Mouse (Mus musculus): Measurements from ENCODE around the gene Cideb. TPM values are rescaled to one million over a fixed set of nuclear protein-coding genes. Genes with fewer than 3 reads are reported as not detected.
A peak's percentile ranks its signal among the peaks of the same experiment; 100 is the strongest.

Gene Cideb
- polyA plus RNA-seq (2014; fragmentation: Nextera tagmentation; extraction: Ambion mirVana), result not detected in 2 replicates

DNA sequence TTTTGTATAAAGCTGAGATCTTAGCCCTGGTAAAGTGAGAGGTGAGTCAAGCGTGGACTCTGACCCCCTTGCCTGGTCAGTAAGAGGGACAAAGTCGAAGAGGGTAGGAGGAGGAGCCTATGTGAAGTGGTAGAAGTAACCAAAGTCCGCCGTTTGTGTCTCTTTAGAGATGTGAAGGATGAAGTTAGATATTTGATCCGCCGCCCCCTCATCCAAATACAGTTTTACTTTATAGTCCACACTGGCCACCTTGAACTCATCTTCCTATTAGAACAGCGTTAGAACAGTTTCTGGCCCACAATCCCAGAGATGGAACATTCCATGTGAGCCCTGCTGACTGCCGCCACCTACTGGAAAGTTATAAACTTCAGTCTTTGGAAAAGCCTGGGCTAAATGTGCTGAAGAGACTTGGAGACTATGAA is at the start of gene Cideb:
TSS of gene Cideb (minus strand) at position 96 of the 422 bp plus-strand sequence.
- no peak for ATAC-seq (ENCODE audit: low FRiP score)
- H3K4me2 ChIP-seq (replicated peaks), result 0 out of 2 replicates have a peak within 1 kb of the TSS, but pooled peaks have one; percentile 2

DNA sequence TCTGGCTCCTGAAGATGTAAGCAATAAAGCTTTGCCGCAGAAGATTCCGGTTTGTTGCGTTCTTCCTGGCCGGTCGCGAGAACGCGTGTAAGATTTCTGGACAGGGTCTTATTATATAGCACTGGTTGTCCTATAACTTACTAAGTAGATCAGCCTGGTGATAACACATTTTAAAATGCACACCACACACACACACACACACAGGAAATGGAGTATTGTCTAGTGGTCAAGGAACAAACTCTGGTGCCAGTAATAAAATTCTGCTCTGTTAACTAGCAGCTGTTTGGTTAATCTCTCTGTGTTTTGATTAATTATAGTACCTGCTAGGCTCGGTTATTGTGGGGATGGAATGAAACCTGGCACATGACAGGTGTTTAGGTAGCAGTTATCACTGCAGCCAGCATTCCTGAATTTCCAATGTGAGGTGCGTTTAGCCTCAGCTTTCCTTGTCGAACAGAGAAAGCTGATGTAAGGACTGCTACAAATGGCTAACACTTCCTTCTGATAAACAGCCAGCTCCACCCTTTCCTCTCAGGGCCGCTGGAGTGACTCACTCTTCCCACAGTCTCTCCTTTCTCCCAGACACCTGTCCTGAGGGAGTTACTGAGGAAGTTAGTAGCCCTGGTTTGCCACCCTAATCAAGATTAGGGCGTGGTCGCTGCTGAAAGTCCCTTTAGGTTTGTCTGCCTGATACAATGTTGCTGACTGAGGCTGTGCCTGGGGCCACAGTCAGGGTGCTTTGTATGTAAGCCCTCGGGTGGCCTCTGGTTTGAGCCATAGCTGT is 37.3 kb upstream of the Cideb start:
- DNase-seq (ENCODE audit: low spot score), result no peak
- Histone ChIP-seq H3K9ac (no peak overlapping the region), H3K4me1 (replicated peaks; ENCODE audit: control insufficient read depth, insufficient read depth, low read length) (no peaks in the 10 kb centered on the region), H3K4me3 (replicated peaks; ENCODE audit: low read length) (no peak overlapping the region), H3K4me2 (replicated peaks) (no peak overlapping the region), H3K27ac (no peak overlapping the region), H3K27me3 (ENCODE audit: control insufficient read depth, insufficient read depth, low read length) (peaks cover 5% of the 10 kb centered on the region; the same call in 1 of the 2 replicates), H3K9me3 (ENCODE audit: control insufficient read depth, low read length) (no peaks in the 10 kb centered on the region), H3K36me3 (replicated peaks; ENCODE audit: control insufficient read depth, insufficient read depth) (no peaks in the 10 kb centered on the region)
- no peak for ATAC-seq (ENCODE audit: low FRiP score)
- 89% methylated on average over 14 of the region's 15 CpGs for WGBS

More for the DNA sequence above, at the start of gene Cideb:
- no peak within 1 kb of the TSS for H3K27ac ChIP-seq
- 24% methylated on average over 8 of the region's 8 CpGs for WGBS
- peaks cover 15% of the 10 kb centered on the region for H3K4me1 ChIP-seq (replicated peaks; ENCODE audit: control insufficient read depth, insufficient read depth, low read length)
- no peak within 1 kb of the TSS for H3K9ac ChIP-seq
- peaks cover 15% of the 10 kb centered on the region for H3K27me3 ChIP-seq (ENCODE audit: control insufficient read depth, insufficient read depth, low read length)
- peaks cover 37% of the 10 kb centered on the region for H3K36me3 ChIP-seq (replicated peaks; ENCODE audit: control insufficient read depth, insufficient read depth)
- DNase-seq (ENCODE audit: low spot score), result peak; percentile 78
- H3K4me3 ChIP-seq (replicated peaks; ENCODE audit: low read length), result no peak within 1 kb of the TSS
- H3K9me3 ChIP-seq (ENCODE audit: control insufficient read depth, low read length), result no peaks in the 10 kb centered on the region

DNA sequence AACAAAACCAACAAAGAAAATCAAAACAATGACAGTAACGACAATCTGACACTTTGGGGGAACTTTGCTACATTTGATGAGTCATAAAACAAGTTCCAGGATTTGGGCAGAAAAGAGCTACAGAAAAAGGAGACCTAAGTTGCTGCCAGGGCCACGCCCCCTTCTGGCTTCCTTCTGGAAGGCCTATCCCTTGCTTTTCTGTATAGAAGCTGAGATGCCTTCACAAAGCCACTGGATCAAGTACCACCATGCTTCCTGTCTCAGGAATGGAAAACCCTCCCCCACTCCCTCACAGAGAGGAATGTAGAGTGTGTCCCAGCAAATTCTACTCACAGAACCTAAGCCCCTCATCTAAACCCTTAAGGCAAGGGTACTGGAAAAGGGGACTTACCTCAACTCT is 35.7 kb upstream of the Cideb start:
- H3K27me3 ChIP-seq (ENCODE audit: control insufficient read depth, insufficient read depth, low read length), result peaks cover 21% of the 10 kb centered on the region
- H3K4me2 ChIP-seq (replicated peaks), result no peak overlapping the region
- no peaks in the 10 kb centered on the region for H3K9me3 ChIP-seq (ENCODE audit: control insufficient read depth, low read length)
- H3K9ac ChIP-seq, result no peak overlapping the region
- no peaks in the 10 kb centered on the region for H3K36me3 ChIP-seq (replicated peaks; ENCODE audit: control insufficient read depth, insufficient read depth)
- no peaks in the 10 kb centered on the region for H3K4me1 ChIP-seq (replicated peaks; ENCODE audit: control insufficient read depth, insufficient read depth, low read length)
- WGBS, result 67% methylated on average over 2 of the region's 2 CpGs
- no peak for ATAC-seq (ENCODE audit: low FRiP score)
- no peak overlapping the region for H3K27ac ChIP-seq
- DNase-seq (ENCODE audit: low spot score), result no peak
- no peak overlapping the region for H3K4me3 ChIP-seq (replicated peaks; ENCODE audit: low read length)

DNA sequence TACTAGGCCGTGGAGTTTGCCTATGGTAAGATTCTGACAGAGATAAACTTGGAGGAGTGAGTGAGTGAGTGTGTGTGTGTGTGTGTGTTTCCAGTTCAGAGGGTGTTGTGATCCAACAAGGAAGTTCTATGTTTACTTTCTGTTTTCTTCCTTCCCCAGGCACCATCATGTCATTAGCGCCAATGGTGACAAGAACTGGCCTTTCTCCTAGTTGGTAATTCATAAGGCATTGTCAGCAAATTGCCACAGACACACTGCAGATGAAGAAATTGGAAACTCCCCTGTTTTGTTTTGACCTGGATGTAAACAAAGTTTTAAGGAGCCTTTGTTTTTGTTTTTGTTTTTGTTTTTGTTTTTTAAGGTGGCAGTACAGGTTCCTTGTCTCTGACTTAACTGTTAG is 35.2 kb upstream of the Cideb start:
- peaks cover 26% of the 10 kb centered on the region for H3K27me3 ChIP-seq (ENCODE audit: control insufficient read depth, insufficient read depth, low read length)
- H3K4me3 ChIP-seq (replicated peaks; ENCODE audit: low read length), result no peak overlapping the region
- no peaks in the 10 kb centered on the region for H3K9me3 ChIP-seq (ENCODE audit: control insufficient read depth, low read length)
- ATAC-seq (ENCODE audit: low FRiP score) (no peak), DNase-seq (ENCODE audit: low spot score) (no peak)
- H3K4me2 ChIP-seq (replicated peaks), result no peak overlapping the region
- H3K4me1 ChIP-seq (replicated peaks; ENCODE audit: control insufficient read depth, insufficient read depth, low read length), result no peaks in the 10 kb centered on the region
- WGBS, result 76% methylated on average over 2 of the region's 2 CpGs
- H3K36me3 ChIP-seq (replicated peaks; ENCODE audit: control insufficient read depth, insufficient read depth), result no peaks in the 10 kb centered on the region
- no peak overlapping the region for H3K27ac ChIP-seq
- H3K9ac ChIP-seq, result no peak overlapping the region

DNA sequence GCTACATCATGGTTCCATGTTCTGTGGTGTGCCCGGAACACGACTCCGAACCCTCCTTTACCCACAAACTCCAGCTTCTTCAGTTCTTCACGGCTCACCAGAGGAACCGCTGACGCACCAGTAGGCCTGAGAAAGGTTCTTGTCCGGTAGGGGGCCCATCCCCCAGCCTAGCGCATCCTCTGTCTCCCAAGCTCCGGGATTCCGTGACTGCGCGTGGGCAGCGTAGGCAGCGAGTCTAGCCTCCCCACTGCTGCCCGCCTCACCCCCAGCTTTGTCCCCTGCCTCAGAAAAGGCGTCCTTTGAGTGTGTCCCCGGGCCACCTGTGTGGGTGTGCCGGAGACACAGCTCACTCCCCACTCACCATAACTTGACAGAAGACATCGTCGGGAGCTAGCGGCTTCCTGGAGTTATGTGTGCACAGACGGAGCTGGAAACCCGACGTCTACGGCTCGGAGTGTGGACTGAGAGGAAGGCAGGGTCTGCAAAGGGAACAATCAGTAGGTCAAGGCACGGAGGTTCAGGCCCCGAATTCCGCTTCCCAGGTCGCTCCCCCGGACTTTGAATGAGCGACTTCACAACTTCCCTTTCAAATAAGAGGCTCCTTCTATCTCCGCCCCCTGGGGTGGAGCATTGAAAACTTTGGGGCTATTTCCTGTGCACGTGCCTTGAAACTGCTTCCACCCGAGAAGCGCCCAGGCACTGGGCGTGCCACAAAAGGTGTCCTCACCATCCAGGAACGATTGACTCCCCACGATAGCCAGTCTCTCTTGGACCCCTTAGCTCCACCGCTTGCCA is 30.2 kb upstream of the Cideb start, which contains the start of gene Ripk3:
TSS of gene Ripk3 (minus strand) at position 610 of the 795 bp plus-strand sequence.
- H3K36me3 ChIP-seq (replicated peaks; ENCODE audit: control insufficient read depth, insufficient read depth), result no peaks in the 10 kb centered on the region
- WGBS, result 7% methylated on average over 40 of the region's 40 CpGs
- peak within 1 kb of the TSS; percentile 19 for H3K4me3 ChIP-seq (replicated peaks; ENCODE audit: low read length)
- peaks cover 76% of the 10 kb centered on the region for H3K27me3 ChIP-seq (ENCODE audit: control insufficient read depth, insufficient read depth, low read length)
- peaks cover 2% of the 10 kb centered on the region; the same call in 1 of the 2 replicates for H3K4me1 ChIP-seq (replicated peaks; ENCODE audit: control insufficient read depth, insufficient read depth, low read length)
- H3K9me3 ChIP-seq (ENCODE audit: control insufficient read depth, low read length), result no peaks in the 10 kb centered on the region
- H3K4me2 ChIP-seq (replicated peaks), result peak within 1 kb of the TSS; percentile 38
- no peak within 1 kb of the TSS for H3K9ac ChIP-seq
- no peak for ATAC-seq (ENCODE audit: low FRiP score)
- no peak within 1 kb of the TSS for H3K27ac ChIP-seq
- no peak for DNase-seq (ENCODE audit: low spot score)

DNA sequence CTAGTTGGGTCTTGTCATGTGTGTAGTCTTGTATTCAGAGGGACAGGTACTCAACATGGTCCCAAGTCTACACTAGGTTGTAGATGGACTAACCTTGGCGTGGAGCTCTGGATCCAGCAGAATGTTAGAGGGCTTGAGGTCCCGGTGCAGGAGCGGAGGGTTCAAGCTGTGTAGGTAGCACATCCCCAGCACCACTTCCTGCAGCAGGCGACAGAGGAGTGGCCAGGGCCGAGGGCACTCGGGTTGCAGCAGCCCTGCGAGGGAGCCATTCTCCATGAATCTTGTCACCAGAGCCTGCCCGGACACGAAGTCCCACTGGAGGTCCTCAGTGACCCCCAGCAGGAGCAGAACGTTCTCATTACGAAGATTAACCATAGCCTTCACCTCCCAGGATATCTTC is 29.5 kb upstream of the Cideb start:
- Histone ChIP-seq H3K4me2 (replicated peaks) (no peak overlapping the region), H3K36me3 (replicated peaks; ENCODE audit: control insufficient read depth, insufficient read depth) (no peaks in the 10 kb centered on the region), H3K9ac (no peak overlapping the region), H3K9me3 (ENCODE audit: control insufficient read depth, low read length) (no peaks in the 10 kb centered on the region), H3K27ac (no peak overlapping the region), H3K4me1 (replicated peaks; ENCODE audit: control insufficient read depth, insufficient read depth, low read length) (peaks cover 4% of the 10 kb centered on the region; the same call in 1 of the 2 replicates), H3K27me3 (ENCODE audit: control insufficient read depth, insufficient read depth, low read length) (peaks cover 83% of the 10 kb centered on the region), H3K4me3 (replicated peaks; ENCODE audit: low read length) (no peak overlapping the region)
- ATAC-seq (ENCODE audit: low FRiP score) (no peak), DNase-seq (ENCODE audit: low spot score) (no peak)
- 31% methylated on average over 11 of the region's 11 CpGs for WGBS

DNA sequence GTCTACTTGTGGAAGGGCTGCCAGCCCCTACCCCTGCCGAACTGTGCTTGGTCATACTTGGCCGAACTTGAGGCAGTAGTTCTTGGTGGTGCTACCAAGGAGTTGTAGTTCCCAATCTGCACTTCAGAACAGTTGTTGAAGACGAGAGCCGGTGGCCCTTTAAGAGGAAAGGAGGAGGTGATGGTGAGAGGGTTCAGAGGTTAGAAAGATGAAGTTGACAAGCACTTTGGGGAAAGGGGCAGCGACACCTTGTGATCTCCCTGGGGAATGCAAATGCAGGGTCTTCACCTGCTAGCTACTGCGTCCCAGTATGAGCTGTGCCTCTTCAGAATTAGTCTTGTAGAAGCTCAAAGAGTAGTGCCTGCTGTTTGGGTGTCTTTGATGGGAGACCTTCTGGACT is 26.9 kb upstream of the Cideb start:
- Histone ChIP-seq H3K36me3 (replicated peaks; ENCODE audit: control insufficient read depth, insufficient read depth) (no peaks in the 10 kb centered on the region), H3K4me2 (replicated peaks) (no peak overlapping the region), H3K27ac (no peak overlapping the region), H3K4me3 (replicated peaks; ENCODE audit: low read length) (no peak overlapping the region), H3K9ac (no peak overlapping the region), H3K9me3 (ENCODE audit: control insufficient read depth, low read length) (no peaks in the 10 kb centered on the region), H3K4me1 (replicated peaks; ENCODE audit: control insufficient read depth, insufficient read depth, low read length) (peaks cover 4% of the 10 kb centered on the region; the same call in 1 of the 2 replicates), H3K27me3 (ENCODE audit: control insufficient read depth, insufficient read depth, low read length) (peaks cover 89% of the 10 kb centered on the region)
- no peak for ATAC-seq (ENCODE audit: low FRiP score)
- 26% methylated on average over 6 of the region's 6 CpGs for whole genome bisulfite sequencing
- no peak for DNase-seq (ENCODE audit: low spot score)

DNA sequence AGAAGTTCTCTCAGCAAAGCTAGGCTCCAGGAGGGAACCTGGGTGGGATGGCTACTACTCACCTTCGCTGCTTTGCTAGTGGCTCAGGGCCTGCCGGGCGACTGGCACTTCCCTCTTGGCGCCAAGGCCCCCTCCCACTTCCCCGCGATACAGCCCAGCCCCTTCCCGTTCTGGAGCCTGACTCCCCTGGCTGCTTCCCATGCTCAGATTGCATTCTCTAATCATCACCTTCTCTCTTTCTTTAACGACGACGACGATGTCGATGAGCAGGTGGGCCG is 25.6 kb upstream of the Cideb start, which contains the start of gene Adcy4:
TSS of gene Adcy4 (minus strand) at position 138 of the 278 bp plus-strand sequence.
- ATAC-seq (ENCODE audit: low FRiP score), result no peak
- Histone ChIP-seq H3K27me3 (ENCODE audit: control insufficient read depth, insufficient read depth, low read length) (peaks cover 76% of the 10 kb centered on the region), H3K27ac (no peak within 1 kb of the TSS), H3K4me2 (replicated peaks) (peak within 1 kb of the TSS; percentile 46), H3K9me3 (ENCODE audit: control insufficient read depth, low read length) (no peaks in the 10 kb centered on the region), H3K4me1 (replicated peaks; ENCODE audit: control insufficient read depth, insufficient read depth, low read length) (peaks cover 4% of the 10 kb centered on the region; the same call in 1 of the 2 replicates), H3K9ac (0 out of 2 replicates have a peak within 1 kb of the TSS, but pooled peaks have one; percentile 28), H3K4me3 (replicated peaks; ENCODE audit: low read length) (peak within 1 kb of the TSS; percentile 24), H3K36me3 (replicated peaks; ENCODE audit: control insufficient read depth, insufficient read depth) (no peaks in the 10 kb centered on the region)
- no peak for DNase-seq (ENCODE audit: low spot score)
- WGBS, result 5% methylated on average over 13 of the region's 13 CpGs
